Mouse (Mus musculus) spleen, postnatal 14 days (tissue): ENCODE data around the gene Rsf1.

Source experiments
- DNase-seq, 2 experiments: peaks; one replicate each; pipeline ENCODE4 v3.0.0; 2021 to 2022; ENCODE audit warnings: low spot score in 2 of 2

Rsf1 gene

DNA sequence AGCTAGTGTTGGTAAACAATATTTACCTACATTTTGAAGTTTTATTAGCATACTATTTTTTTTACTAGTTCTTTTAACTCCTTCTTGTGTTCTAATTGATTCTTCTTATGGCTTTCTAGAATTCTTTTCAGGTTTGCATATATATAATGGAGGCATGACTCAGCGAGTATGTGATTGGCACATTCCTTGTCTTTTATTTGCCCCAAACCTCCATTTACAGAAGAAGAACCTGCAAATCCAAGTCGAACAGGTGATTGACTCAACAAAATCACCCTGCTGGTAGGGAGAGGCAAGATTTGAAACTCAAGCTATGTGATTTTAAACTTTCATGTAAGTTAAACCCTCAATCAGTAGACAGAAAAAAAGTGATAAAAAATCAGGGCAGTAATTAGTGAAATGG is 51.6 kb downstream of the Rsf1 start:
- DNase-seq = no peak

DNA sequence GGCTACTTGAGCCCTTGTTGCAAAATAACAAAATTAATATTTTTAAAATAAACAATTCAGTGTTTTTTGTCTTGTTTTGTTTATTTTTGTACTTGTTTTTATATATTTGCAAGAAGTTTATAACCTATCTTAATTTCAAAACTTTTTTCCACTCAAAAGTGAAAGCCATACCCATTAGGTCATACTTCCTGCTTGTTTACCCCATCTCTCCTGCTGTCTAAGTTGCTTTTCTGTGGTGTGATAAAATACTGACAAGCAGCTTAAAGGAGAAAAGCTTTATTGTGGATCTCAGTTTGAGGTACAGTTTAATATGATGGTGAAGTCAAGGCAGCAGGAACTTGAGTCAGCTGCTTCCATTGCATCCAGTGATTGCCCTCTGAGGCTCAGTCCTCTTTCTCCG is 53.2 kb downstream of the Rsf1 start:
- no peak for DNase-seq

DNA sequence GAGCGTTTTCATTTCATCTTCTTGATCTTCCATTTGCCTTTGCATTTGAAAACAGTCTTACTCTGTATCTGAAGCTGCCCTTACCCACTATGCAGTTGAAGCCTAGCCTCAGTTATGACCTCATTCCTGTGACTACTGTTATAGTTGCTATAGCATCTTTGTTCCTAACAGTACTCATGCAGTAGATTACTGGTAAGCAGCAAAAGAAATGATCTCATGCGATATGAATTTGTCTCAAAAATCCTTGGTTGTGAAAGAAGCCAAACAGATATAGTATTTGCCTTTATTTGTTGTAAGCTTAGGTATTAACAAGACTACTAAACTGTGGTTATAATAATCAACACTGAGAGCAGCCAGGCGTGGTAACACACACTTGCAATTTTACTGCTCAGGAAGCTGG is 65.4 kb downstream of the Rsf1 start:
- DNase-seq = no peak

- no peak for DNase-seq
Measured at GRCm38 (mm10) chr7:97647656-97648055, 68.0 kb downstream of the Rsf1 start.

DNA sequence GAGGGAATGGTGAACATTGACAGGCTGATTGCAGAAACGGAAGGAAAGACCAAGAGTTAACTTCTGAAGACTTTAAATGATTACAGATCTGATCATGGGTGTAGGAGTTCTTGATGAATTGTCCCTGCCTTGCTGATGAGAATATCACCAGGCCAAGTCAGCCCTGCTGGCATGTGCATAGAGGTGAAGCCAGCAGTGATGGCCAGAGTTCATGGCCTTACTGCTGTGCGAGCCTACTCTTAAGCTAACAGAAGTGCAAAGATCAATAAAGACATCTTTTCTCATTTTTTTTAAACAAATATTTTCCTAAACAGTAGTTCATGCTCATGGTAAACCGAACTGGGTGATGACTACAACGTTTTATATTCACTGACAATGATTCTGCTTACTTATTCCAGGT is 71.0 kb downstream of the Rsf1 start:
- DNase-seq = no peak

- DNase-seq = no peak
Measured at GRCm38 (mm10) chr7:97656144-97656543, 76.5 kb downstream of the Rsf1 start.

DNA sequence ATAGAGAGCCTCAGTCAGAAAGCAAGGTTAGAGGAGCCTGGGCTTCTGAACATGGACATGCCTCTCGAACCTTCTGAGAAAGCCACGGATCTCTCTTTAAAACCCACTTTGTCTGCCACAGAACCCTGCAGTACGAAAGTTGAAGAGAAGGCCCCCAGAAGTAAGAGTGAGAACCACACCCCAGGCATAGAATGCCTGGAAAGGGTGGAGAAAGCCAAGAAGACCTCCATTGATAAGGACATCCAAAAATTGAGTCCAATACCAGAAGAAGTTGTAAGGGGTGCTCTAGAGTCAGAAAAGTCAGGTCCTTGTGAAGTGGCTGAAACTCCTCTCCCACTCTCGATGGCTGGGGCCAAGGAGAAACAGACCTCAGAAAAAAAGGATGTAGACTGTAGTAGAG is 81.9 kb downstream of the Rsf1 start:
- no peak for DNase-seq

DNA sequence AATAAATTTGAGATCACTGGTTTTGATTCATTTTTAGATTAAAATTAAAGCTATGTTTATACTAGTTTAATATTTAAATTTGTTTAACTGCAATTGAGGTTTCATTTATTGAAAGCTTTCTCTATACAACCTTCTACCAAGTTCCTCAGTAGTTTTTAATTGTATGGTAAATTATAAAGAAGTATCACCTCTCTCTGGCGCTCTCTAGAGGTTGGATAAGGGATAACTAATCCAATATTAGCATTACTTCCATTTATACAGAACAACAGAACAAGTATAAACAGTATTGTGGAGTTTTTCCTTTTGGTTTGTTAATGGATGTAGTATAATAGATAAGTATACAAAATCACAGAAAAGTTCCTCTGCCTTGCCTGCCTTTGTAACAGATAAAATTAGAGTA is 99.5 kb downstream of the Rsf1 start:
- DNase-seq = no peak

GRCm38 (mm10) chr7:97687831-97688230 is 108.1 kb downstream of the Rsf1 start:
- DNase-seq = no peak

- DNase-seq = no peak
Measured at GRCm38 (mm10) chr7:97695441-97695840, 115.8 kb downstream of the Rsf1 start.

GRCm38 (mm10) chr7:97696133-97696505 is 116.4 kb downstream of the Rsf1 start:
- DNase-seq = peak in 1 of 2 experiments; percentile 13

DNA sequence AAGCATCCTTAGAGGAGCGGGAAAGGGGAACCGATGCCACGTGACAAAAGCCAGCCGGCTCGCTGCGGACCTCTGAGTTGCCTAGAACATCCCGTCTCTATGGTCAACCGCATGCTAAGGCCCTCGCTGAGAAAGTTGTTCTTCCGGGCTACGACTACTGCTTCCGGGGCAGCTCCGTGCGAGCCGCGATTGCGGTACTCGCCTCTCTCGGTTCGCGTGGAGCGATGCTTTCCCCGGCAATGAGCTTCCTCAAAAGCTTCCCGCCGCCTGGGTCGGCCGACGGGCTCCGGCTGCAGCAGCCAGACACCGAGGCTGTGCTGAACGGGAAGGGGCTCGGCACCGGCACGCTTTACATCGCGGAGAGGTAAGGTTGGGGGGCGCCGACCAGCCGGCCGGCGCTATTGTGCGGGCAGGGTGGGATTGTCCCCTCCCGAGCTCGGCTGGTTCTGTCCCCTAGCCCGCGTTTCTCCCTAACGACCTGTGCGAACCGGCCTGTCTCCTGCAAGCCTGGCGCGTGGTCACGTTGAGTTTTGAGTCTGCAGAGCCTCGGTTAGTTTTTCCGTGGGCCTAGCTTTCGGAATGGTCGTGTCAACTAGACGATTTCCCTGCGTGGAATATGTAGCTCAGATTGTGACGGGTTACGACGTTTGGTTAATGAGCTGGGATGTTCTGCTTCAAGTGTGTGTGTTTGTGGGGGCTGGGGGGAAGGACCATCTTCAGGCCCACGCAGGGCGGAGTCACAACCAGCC is 117.0 kb downstream of the Rsf1 start, which contains the start of gene Clns1a:
Gene Clns1a (plus strand): TSS at position 129 of the 749 bp plus-strand sequence.
- peak; percentile 74 to 82 for DNase-seq

DNA sequence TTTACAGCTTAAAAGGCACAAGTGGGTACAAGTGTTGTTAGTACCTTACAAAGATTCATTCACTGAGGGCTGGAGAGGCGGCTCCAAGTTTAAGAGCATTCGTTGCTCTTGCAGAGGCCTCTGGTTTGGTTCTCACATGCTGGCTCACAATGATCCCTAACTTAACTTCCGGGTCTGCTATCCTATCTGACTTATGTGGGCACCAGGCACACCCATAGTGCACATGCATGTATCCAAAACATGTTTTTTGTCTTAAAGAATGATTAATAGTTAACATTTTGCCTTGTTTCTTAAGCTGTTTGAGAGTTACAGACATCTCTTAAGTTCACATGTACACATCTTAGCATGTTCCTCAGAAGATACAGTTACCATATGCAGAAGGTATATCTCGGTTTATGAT is 120.5 kb downstream of the Rsf1 start:
- DNase-seq = no peak

- DNase-seq = no peak
Measured at GRCm38 (mm10) chr7:97701106-97701505, 121.4 kb downstream of the Rsf1 start.

GRCm38 (mm10) chr7:97707123-97707522 is 127.4 kb downstream of the Rsf1 start:
- DNase-seq = no peak

DNA sequence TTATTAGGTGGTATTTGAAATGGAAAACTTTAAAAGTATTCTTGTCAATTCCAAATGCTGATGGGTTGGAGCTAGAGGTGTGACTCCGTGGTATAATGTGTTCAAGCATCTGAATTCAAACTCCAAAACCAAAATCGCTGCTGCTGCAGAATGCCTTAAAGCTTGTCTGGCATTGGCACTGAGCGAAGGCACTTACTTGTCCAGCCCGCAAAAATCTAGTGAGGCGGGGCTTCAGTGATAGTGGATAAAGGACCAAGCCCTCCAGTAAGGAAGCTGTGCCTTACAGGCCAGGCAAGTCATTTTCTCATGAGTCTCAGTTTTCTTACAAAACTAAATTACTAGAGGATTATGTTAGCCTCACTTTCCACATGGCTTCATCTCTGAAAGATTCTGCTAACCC is 128.1 kb downstream of the Rsf1 start:
- no peak for DNase-seq

DNA sequence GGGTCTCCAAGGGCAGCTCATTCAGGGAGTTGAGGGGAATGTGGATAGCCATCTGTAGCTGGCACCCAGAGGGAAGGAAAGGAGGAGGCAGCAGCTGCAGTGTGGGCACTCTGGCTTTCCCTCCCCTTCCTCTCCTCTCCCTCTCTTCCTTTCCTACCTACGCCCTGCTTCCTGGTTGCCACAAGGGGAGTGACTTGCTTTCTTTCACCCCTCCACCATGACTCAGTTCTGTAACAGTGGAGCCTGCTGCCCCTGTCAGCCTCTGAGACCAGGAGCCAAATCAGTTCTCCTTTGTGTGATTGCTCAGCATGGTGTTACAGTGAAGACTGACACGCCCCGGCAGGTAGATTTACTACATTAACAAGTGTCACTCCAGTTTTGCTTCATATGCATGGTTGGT is 129.5 kb downstream of the Rsf1 start:
- no peak for DNase-seq

GRCm38 (mm10) chr7:97714651-97715050 is 135.0 kb downstream of the Rsf1 start:
- DNase-seq = no peak

- no peak for DNase-seq
Measured at GRCm38 (mm10) chr7:97717326-97717725, 137.6 kb downstream of the Rsf1 start.

DNA sequence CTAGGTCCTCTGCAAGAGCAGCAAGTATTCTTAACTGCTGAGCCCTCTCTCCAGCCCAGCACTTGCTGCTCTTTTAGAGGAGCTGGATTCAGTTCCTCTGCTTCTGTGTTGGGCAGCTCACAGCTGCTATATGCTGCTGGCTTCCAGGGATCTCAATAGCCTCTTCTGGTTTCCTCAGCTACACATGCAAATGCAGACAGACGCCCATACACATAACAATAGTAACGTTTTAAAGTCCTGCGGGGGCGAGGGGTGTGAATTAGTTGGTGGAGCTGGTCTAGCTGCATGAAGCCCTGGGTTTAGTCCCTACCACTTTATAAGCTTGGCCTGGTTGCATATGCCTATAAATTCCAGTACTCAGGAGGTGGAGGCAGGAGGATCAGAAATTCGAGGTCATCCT is 139.4 kb downstream of the Rsf1 start:
- no peak for DNase-seq

DNA sequence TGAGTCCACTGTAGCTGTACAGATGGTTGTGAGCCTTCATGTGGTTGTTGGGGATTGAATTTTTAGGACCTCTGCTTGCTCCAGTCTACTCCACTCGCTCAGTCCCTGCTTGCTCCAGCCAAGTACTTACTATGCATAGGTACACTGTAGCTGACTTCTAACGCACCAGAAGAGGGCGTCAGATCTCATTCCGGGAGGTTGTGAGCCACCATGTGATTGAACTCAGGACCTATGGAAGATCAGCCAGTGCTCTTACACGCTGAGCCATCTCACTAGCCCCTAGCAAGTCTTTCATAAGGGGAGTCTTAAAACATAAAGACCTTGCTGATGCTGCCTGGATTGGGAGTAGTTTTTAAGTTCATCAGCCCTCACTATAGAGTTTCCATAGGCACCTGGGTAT is 140.4 kb downstream of the Rsf1 start:
- no peak for DNase-seq

- DNase-seq = no peak
Measured at GRCm38 (mm10) chr7:97722278-97722918, 142.7 kb downstream of the Rsf1 start.
